Mouse (Mus musculus) right cerebral cortex, postnatal 25 days (tissue): ENCODE measurements at regions not wholly inside any gene's neighbourhood (a gene's known extent, or its start where the extent isn't known, plus 50 kb on each side); places are given as distances from the start of the nearest gene placed in this dataset.

Experiments
- DNase-seq: peaks from one replicate; pipeline ENCODE4 v3.0.0; 2022

DNA sequence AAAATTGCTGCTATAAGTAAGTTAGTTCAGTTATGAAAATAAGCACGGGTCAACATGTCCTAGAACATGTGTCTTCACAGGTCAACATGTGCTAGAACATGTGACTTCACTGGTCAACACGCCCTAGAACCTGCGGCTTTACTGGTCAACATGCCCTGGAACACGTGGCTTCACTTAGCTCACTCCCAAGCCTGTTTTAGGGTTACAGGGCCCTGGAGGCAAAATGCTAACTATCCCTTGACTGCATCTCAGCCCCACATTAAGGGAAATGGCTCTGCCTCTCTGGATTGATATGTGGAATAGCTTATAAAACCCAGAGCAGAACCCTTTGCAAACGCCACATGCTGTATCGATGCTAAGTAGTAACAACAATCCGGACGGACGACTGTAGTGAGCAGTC lies 67.8 kb downstream of the Nkx6-1 start:
- no peak for DNase-seq

DNA sequence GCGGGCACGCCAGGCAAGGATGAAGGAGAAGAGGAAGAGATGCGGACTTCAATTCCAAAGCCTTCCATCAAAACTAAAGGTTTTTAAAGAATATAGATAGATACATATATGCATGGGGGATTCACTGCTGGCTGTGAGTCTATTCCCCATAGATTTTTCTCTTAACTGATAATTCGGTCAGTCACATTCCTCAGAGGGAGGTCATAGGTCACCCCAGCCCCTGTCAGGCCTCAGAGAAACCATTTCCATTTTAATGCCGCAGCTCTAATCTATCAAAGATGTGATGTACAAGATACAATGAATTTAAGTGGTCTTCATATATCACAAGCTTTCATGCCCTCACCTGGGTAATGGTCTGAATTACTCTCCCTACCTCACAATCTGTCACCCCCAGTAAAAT lies 73.6 kb downstream of the Nkx6-1 start:
- no peak for DNase-seq

DNA sequence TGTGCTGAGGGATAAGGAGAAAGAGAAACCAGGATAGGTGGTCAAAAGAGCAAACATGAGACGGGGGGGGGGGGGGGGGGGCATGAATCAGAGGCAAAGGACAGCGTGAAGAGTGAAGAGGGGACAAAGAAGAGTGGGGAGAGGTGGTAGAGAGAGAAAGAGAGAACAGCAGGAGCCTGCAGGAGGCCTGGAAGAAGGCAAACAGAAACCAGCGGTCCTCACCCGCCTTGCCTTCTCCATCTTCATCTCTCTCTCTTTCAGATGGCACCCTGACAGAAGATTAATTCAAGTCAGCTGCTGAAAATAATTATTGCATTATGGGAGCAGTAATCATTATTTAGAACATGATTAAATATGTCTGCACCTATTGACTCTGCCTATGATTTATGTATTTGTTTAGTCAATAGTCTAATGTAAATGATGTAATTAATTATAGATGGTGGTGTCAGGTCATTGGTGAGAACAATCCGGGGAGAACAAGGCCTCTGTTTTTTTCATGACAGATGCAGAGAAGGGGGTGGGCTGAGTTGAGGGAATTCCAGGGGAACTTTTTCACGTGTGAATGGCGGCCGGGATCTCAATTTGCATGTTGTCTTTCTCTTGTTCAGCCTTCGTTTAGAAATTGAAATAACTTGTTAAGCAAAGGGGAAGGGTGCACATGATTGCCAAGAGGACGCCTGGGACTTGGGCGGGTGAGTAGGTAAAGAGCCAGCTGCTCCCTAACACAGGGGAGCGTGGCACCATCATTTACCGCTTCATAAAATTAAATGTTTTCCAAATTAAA lies 74.3 kb downstream of the Nkx6-1 start:
- DNase-seq = no peak

DNA sequence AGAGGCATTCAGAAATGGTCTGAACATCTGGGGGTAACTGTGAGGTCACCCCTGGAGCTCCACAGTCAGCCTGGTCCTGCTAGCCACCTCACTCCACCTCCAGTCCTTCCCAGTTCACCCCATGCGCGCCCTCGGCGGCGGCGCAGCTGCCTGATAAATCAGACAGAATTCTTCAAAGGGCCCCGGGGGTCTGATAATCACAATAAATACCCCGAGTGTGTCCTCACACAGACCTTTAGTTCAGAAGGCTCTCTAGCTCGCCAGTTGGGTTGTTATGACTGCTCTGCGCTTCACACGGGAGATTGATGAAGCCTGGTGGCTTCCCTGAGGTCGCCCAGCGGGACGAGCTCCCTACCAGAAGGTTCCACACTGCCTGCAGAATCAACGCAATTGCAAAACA lies 91.8 kb downstream of the Nkx6-1 start:
- no peak for DNase-seq

DNA sequence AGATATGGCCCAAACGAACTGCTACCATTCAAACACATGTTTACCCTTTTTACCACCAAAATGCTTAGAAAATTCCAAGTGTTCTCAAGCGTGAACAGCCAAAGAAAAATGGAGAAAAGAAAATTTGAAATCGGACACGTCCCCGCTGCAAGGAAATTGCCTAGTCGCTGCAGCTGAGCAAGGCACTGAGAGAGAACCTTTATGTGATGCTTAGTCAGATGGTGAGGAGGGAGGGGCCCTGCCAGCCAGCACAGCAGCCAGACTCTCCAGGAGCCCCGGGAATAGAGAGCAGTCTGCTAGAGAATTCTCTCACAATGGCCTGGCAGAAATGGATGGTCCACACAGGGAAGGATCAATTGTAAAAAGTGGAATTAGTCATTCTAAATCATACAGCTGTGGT lies 99.0 kb downstream of the Nkx6-1 start:
- no peak for DNase-seq

DNA sequence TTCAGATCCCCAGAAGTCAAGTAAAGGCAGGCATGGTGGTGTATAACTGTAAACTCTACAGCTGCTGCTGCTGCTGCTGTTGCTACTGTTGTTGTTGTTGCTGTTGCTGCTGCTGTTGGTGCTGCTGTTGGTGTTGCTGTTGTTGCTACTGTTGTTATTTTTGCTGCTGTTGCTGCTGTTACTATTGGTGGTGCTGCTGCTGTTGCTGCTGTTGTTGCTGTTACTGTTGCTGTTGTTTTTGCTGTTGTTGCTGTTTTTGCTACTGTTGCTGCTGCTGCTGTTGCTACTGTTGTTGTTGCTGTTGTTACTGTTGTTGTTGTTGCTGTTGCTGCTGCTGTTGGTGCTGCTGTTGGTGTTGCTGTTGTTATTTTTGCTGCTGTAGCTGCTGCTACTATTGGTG lies 104.4 kb downstream of the Nkx6-1 start:
- DNase-seq = no peak

DNA sequence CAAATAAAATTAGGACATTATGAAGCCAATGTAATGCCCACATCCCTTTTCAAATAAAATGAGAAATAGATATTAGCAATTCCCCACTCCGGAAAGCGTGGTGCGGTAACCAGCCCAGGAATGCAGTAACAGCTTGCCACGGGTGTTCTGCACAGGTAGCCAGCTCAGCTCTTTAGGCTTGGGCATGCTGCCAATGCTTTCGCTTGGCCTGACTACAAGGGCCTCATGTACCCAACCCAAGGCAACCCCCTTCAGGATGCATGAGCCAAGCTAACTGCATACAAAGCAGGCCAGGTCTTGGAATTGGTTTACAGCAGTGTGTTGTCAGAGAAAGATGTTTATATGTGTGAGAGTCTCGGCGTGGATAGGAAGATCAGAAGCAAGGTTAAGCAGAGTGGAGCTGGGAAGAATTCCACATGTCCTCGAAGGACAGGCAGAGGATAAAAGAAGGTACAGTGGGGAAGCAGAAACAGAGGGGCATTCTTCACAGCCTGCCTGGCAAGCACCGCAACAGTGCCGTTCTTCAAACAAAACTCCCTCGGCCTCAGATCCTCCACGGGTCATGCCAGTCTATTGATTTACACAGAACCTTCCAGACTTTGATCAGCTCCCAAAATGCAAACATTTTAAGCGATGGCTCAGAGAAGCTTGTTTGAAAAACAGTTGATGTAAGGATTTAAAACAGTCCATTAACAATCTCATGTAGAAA lies 106.4 kb downstream of the Nkx6-1 start:
- DNase-seq = no peak

DNA sequence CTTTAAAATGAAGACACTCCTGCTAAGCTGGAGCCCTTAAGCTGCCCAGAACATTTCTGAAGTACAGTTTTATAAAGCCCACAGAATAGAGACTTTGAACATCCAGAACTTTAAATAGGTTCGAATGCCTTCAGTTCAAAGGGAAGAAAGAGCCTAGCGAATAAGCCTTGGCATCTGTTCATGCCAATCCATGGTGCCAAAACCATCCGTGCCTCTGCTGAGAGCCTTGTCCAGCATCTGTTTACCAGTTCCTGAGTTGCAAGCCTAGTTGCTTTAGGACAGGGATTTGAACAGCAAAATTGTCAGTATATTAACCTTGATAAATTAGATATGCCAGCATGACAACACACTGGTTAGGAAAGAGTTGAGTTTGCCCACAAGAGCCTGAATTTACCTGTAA lies 107.6 kb downstream of the Nkx6-1 start:
- DNase-seq = no peak

DNA sequence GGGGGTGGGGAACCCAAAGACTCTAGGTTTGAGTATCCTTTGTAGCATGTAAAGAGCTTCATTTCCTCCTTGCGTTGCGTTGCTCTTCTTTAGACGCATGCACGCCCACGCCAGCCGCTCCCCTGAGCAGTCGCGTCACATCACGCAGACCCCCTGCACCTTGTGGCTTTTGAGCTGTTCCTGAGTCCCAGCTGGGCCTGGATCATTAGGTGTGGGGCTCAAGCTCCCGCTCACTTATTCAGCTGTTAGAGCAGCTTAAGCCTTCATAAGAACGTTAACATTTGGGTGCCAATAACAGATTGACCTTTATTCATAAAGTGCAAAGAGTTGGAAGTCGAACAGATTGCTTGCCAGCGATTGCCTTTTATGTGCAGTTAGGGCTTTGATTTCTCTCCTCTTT lies 121.5 kb downstream of the Nkx6-1 start:
- no peak for DNase-seq

DNA sequence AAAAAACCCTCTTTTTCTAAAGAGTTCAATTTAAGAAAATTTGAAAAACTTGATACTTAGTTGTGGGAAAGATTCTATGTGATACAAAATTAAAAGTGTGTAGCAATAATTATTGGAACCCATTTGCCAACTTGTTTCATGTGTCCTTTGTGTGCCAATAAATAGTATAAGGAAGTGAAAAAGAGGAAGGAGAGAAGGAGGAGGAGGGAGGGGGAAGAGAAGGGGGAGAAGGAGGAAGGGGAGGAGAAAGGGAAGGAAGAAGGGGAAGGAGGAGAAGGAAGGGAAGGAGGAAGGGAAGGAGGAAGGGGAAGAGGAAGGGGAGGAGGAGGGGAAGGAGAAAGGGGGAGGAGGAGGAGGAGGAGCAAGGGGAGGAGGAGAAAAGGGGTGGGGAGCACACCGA lies 125.0 kb downstream of the Nkx6-1 start:
- no peak for DNase-seq

DNA sequence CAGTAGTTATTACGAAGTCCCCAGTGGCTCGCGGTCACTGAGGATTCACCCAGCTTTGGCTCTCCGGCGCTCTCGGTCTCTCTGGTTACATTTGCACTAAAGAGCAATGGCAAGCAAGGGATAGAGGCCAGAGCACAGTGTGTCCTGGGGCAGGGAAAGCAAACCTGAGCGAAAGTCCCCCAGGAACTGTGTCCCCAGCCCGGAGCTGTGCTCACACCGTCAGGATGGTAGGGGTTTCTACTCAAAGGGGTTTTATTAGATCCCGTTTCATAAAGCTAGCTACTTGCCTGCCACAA lies 125.6 kb downstream of the Nkx6-1 start:
- no peak for DNase-seq

DNA sequence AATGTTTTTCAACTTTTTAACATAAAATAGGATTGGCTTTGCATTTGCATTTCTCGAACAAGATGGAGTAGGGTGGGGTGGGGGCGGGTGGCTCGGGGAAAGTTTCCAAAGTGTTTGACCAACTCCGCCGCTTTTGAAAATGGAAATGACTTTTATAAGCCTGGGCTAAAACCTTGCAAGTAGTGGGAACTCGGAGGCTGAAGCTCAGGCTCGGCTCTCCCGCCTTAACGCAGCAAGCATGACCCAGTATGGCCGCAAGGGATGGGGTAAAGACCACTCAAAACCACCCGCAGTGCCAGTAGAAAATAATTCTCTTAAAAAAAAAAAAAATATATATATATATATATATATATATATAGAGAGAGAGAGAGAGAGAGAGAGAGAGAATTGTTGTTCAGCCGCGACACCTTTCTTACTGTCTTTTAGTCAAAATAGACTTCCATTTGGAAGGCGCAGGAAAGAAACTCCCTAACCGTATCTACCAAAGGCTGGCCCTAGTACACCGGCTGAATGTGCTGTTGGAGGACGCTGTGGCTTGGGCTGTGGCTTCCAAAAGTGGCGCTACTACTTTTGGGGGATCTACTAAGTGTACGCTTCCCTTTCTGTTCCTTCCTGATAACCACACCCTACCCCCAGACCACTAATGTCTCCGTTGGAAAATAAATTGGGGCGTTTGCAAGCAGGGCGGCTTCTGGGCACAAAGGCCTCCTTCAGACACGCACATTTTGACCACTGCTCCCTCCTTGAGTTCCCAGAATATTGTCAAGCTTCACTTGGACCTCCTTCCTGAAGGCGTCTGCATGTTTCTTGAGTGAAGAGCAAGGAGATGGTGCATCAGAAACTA lies 126.2 kb downstream of the Nkx6-1 start:
- no peak for DNase-seq

DNA sequence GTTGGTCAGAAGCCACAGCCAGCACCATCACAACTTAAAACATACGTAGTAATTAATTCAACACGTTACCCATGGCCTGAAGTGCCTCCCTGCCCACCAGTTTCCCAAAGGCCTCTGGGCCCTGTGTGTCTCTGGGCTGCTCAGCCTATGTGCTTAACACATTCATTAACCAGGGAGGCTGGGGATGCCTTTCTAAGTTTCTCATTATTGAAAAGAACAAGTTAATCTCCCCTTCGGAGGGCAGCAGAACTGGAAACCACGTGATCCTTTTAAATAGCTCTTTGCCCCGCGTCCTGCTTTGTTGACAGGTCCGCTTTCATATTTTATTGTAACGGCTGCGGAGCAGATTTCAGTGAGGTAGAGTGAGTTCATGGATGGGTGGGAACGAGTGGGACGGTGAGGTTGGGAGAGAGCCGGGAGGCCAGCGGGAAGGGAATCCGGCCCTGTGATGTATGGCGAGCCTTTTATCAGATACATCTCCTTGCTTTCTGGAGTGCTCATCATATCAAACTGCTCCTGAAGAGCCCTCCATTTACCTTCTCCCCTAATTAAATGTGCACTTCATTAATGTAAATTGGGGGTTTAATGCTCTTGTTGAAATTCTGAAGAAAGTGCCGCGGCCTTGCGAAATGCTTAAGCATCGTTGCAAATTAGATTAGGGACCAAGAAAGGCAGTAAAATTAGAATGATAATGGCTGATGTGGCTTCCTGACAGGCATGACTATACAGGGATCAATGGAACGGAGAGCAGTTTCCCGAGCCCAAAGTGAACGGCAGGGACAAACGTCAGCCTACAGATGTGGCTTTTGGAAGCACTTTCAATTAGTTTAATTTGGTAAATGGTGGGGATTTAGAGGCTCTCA lies 127.0 kb downstream of the Nkx6-1 start:
- no peak for DNase-seq

DNA sequence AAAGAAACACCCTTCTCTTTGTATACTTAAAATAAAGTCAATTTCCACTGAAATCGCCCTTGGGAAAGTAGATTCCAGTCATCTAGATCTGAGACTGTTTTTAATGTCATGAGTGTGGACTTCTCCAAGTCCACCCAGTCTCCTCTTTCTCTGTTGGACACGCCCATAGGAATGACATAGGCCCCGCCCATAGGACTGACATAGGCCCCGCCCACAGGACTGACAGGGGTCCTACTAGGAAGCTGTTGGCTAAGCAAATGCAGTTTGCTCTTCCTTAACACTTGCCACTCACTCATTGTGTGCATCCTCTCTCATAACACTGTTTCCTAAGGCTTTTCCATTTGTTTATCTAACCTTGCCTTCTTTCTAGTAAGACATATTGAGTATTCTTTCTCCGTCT lies 129.3 kb downstream of the Nkx6-1 start:
- DNase-seq = no peak

DNA sequence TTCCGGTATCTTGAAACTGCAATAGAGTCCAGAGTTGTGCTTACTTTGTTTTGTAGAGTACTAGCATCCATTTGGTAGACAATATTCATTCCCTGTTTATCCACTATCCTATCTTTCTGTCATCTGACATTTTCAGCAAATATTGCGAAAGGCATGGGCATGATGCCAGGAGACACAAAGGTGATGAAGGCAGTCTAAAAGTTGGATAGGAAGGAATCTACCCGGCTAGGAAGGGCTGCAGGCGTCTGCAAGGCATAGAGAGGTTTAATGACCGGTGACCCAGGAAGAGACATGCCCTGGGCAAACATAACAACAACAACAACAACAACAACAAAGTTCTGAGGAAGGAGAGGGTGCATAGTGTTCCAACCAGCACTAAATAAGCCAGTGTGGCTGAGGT lies 139.4 kb downstream of the Nkx6-1 start:
- no peak for DNase-seq

DNA sequence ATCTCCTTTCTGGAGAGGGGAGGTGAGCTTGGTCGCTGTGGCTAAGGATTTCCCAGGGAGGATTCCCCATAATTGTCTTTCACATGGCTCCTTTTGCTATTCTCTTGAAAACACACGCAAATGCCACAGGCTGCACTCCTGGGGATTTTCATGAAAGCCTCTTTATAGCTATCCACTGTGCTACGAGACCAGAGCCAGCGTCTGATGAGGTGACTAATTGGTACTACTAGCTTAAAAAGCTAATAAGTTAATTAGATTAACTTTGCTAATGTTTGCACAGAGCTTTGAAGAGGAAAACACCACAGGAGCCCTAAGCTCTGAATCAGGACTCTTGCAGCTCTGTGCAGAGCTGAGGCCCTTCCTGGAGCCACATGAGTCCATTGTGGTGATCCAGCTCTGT lies 140.1 kb downstream of the Nkx6-1 start:
- no peak for DNase-seq

DNA sequence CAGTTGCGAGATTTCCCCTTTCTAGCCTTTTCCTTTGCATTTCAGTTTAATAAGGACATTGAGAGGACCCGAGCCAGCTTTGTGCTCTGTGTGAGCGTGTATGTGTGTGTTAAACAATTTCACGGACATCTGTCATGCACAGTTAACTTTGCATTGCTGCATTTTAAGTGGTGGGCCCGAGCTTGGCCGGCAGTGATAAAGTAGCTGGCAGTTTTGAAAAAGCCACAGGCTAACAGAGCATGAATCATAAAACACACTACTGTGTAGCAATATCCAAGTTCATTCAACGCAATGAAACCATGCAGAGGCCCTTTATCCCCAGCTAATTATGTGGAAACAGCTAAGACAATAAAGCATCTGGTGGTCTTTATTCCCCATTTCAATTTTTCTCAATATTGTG lies 140.9 kb downstream of the Nkx6-1 start:
- DNase-seq = no peak

DNA sequence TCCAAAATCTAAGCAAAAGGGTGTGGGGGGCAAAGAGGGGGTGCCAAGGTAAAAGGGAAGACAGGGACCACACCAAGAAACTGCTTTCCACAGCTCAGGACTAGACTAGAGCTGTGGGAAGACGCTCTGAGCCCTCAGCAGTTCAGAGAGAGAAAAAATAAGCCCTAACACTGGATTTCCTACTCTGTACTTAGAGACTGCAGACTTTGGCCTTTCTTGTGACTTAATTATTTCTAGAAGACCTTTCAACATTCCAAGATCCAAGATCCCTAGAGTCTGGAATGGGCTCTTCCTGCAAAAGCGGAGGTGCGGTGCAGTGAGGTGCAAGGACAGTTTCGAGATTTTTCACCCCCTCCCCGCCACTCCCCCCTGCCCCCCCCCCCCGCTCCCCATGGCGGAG lies 141.3 kb downstream of the Nkx6-1 start:
- no peak for DNase-seq

DNA sequence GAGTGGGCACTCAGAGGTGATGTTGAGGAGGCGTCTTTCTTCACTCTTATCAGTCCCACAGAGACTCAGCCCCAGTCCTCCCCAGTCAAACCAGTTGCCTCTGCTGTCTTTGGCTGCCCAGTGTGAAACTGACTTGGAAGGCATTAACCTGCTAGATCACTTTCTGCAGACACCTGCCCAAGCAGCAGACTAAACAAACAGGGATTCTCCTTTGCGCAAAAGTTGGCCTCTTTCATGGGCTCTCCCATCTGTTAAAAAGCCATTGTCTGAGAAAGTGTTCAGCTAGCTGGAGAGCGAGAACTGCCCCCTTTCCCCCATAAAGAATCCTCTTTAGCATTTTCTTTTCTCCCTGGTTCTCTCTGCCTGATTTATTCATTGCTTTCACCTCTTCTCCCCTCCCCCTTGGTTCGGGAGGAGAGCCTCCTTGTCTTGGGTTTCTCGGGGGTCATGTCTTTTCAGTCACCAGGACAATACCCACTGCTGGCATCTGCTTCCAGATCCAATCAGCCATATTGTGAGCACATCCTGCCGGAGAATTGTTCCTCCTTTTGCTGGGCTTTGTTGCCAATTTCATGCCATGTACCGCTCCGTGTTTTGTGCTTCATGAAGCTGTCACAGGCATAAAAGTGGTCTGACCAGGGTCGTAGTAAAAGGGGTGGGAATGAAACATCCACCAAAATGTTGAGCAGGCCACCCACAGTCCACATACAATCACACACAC lies 143.7 kb downstream of the Nkx6-1 start:
- no peak for DNase-seq

DNA sequence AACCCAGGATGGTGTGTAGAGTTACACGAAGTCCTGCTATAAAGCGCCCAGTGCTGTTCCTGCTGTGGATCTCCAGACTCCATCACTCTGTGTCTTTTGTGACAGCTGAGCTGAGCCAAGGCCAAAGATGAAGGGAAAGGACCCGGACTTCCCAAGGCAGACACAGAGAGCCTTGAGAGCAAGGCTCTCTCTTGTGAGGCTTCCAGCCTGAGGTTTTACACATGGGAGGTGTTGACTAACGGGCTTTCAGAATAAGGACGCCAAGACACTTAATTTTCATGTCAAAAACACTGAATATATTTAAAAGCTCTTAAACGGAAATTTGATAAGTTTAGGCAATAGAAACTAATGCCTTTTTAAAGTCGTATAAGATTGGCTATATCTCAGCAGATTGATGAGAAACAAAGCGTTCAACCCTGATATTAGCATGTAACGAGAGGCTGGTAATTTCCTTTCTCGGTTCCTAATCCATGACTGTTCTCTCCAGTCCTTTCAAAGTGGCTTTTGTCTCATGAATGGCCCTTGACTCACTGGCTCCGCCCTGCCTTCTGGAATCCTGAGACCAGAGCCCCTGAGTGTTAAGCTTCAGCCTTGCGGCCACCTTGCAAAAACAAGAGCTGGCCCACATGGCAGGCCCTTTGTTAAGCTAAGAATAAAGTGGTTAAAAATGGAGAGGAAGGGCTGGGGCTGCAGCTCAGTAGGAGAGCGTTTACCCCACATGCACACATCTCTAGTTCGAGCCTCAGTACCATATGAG lies 145.8 kb downstream of the Nkx6-1 start:
- no peak for DNase-seq

DNA sequence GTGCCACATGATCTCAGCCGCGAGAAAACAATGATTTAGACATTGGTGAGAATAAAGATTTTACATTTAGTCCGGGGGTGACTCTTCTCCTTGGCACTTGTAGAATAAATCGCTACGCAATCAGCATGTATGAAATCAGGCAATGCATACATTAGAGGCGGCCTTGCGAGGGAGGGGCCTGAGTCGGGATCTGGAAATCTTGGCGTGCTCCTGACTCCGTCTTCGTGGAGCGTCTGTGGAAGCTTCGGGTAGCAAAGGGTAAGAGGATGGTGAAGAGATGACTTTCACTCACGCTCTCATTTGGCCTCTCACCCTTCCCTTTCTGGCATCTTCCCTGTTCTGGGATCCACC lies 167.1 kb downstream of the Nkx6-1 start:
- no peak for DNase-seq
